Mouse (Mus musculus): ENCODE data around the gene Dhx32. TPM values are rescaled to one million over a fixed set of nuclear protein-coding genes. Genes with fewer than 3 reads are reported as not detected.

Gene Dhx32
- polyA plus RNA-seq, 1 experiment from 2014 or later: 56.9 TPM

GRCm38 (mm10) chr7:133727027-133727426, 55.5 kb downstream of the Dhx32 start:
- Histone ChIP-seq H3K27ac (ENCODE audit: low read depth, low read length) (no peak overlapping the region), H3K9ac (ENCODE audit: low read length) (no peak overlapping the region), H3K4me1 (ENCODE audit: control insufficient read depth, insufficient read depth, low read length) (0 out of 2 replicates have a peak, but pooled peaks cover 3% of the 10 kb centered on the region), H3K9me3 (replicated peaks; ENCODE audit: control insufficient read depth, low read length) (no peaks in the 10 kb centered on the region), H3K4me3 (ENCODE audit: low read depth, low read length) (no peak overlapping the region), H3K27me3 (replicated peaks; ENCODE audit: control insufficient read depth, insufficient read depth, low read length) (no peaks in the 10 kb centered on the region), H3K4me2 (ENCODE audit: low read length) (no peak overlapping the region), H3K36me3 (ENCODE audit: control insufficient read depth, insufficient read depth, low read length) (peaks cover 48% of the 10 kb centered on the region)
- DNase-seq (ENCODE audit: low spot score): no peak
- ATAC-seq: no peak
- 88% methylated on average over 6 of the region's 6 CpGs for WGBS

- peaks cover 49% of the 10 kb centered on the region for H3K36me3 ChIP-seq (ENCODE audit: control insufficient read depth, insufficient read depth, low read length)
- H3K4me2 ChIP-seq (ENCODE audit: low read length): no peak overlapping the region
- H3K27me3 ChIP-seq (replicated peaks; ENCODE audit: control insufficient read depth, insufficient read depth, low read length): no peaks in the 10 kb centered on the region
- WGBS: 86% methylated on average over 10 of the region's 10 CpGs
- DNase-seq (ENCODE audit: low spot score) (no peak), ATAC-seq (no peak)
- no peaks in the 10 kb centered on the region for H3K9me3 ChIP-seq (replicated peaks; ENCODE audit: control insufficient read depth, low read length)
- H3K4me1 ChIP-seq (ENCODE audit: control insufficient read depth, insufficient read depth, low read length): 0 out of 2 replicates have a peak, but pooled peaks cover 3% of the 10 kb centered on the region
- H3K4me3 ChIP-seq (ENCODE audit: low read depth, low read length): no peak overlapping the region
- no peak overlapping the region for H3K9ac ChIP-seq (ENCODE audit: low read length)
- H3K27ac ChIP-seq (ENCODE audit: low read depth, low read length): no peak overlapping the region
Measured at GRCm38 (mm10) chr7:133725571-133725970, 57.0 kb downstream of the Dhx32 start.

GRCm38 (mm10) chr7:133724844-133725243, 57.7 kb downstream of the Dhx32 start:
- 29% methylated on average over 10 of the region's 10 CpGs for whole genome bisulfite sequencing
- Histone ChIP-seq H3K36me3 (ENCODE audit: control insufficient read depth, insufficient read depth, low read length) (peaks cover 54% of the 10 kb centered on the region), H3K27me3 (replicated peaks; ENCODE audit: control insufficient read depth, insufficient read depth, low read length) (no peaks in the 10 kb centered on the region), H3K4me3 (ENCODE audit: low read depth, low read length) (no peak overlapping the region), H3K9ac (ENCODE audit: low read length) (no peak overlapping the region), H3K27ac (ENCODE audit: low read depth, low read length) (no peak overlapping the region), H3K4me2 (ENCODE audit: low read length) (no peak overlapping the region), H3K4me1 (ENCODE audit: control insufficient read depth, insufficient read depth, low read length) (0 out of 2 replicates have a peak, but pooled peaks cover 3% of the 10 kb centered on the region), H3K9me3 (replicated peaks; ENCODE audit: control insufficient read depth, low read length) (no peaks in the 10 kb centered on the region)
- peak; percentile 51 for DNase-seq (ENCODE audit: low spot score)
- ATAC-seq: no peak

- Histone ChIP-seq H3K4me3 (ENCODE audit: low read depth, low read length) (no peak overlapping the region), H3K9ac (ENCODE audit: low read length) (no peak overlapping the region), H3K27ac (ENCODE audit: low read depth, low read length) (no peak overlapping the region), H3K36me3 (ENCODE audit: control insufficient read depth, insufficient read depth, low read length) (peaks cover 92% of the 10 kb centered on the region), H3K4me2 (ENCODE audit: low read length) (no peak overlapping the region), H3K27me3 (replicated peaks; ENCODE audit: control insufficient read depth, insufficient read depth, low read length) (no peaks in the 10 kb centered on the region), H3K9me3 (replicated peaks; ENCODE audit: control insufficient read depth, low read length) (no peaks in the 10 kb centered on the region), H3K4me1 (ENCODE audit: control insufficient read depth, insufficient read depth, low read length) (0 out of 2 replicates have a peak, but pooled peaks cover 3% of the 10 kb centered on the region)
- WGBS: 88% methylated on average over 11 of the region's 11 CpGs
- DNase-seq (ENCODE audit: low spot score) (no peak), ATAC-seq (no peak)
Measured at GRCm38 (mm10) chr7:133720616-133721015, 61.9 kb downstream of the Dhx32 start.

- no peak overlapping the region for H3K27ac ChIP-seq (ENCODE audit: low read depth, low read length)
- WGBS: 100% methylated on average over 1 of the region's 1 CpGs
- no peaks in the 10 kb centered on the region for H3K27me3 ChIP-seq (replicated peaks; ENCODE audit: control insufficient read depth, insufficient read depth, low read length)
- H3K4me2 ChIP-seq (ENCODE audit: low read length): no peak overlapping the region
- no peaks in the 10 kb centered on the region for H3K4me1 ChIP-seq (ENCODE audit: control insufficient read depth, insufficient read depth, low read length)
- H3K9me3 ChIP-seq (replicated peaks; ENCODE audit: control insufficient read depth, low read length): no peaks in the 10 kb centered on the region
- H3K36me3 ChIP-seq (ENCODE audit: control insufficient read depth, insufficient read depth, low read length): peaks cover 99% of the 10 kb centered on the region
- no peak overlapping the region for H3K4me3 ChIP-seq (ENCODE audit: low read depth, low read length)
- DNase-seq (ENCODE audit: low spot score): no peak
- H3K9ac ChIP-seq (ENCODE audit: low read length): no peak overlapping the region
- ATAC-seq: no peak
Measured at GRCm38 (mm10) chr7:133718580-133718979, 63.9 kb downstream of the Dhx32 start.

- Histone ChIP-seq H3K9me3 (replicated peaks; ENCODE audit: control insufficient read depth, low read length) (no peaks in the 10 kb centered on the region), H3K4me1 (ENCODE audit: control insufficient read depth, insufficient read depth, low read length) (no peaks in the 10 kb centered on the region), H3K27ac (ENCODE audit: low read depth, low read length) (no peak overlapping the region), H3K4me3 (ENCODE audit: low read depth, low read length) (no peak overlapping the region), H3K36me3 (ENCODE audit: control insufficient read depth, insufficient read depth, low read length) (peaks cover 89% of the 10 kb centered on the region), H3K4me2 (ENCODE audit: low read length) (no peak overlapping the region), H3K9ac (ENCODE audit: low read length) (no peak overlapping the region), H3K27me3 (replicated peaks; ENCODE audit: control insufficient read depth, insufficient read depth, low read length) (no peaks in the 10 kb centered on the region)
- DNase-seq (ENCODE audit: low spot score): no peak
- 87% methylated on average over 4 of the region's 4 CpGs for WGBS
- ATAC-seq: no peak
Measured at GRCm38 (mm10) chr7:133715387-133715786, 67.1 kb downstream of the Dhx32 start.

GRCm38 (mm10) chr7:133707301-133707700, 75.2 kb downstream of the Dhx32 start:
- Histone ChIP-seq H3K4me1 (ENCODE audit: control insufficient read depth, insufficient read depth, low read length) (peaks cover 10% of the 10 kb centered on the region), H3K27me3 (replicated peaks; ENCODE audit: control insufficient read depth, insufficient read depth, low read length) (no peaks in the 10 kb centered on the region), H3K4me3 (ENCODE audit: low read depth, low read length) (no peak overlapping the region), H3K9me3 (replicated peaks; ENCODE audit: control insufficient read depth, low read length) (no peaks in the 10 kb centered on the region), H3K36me3 (ENCODE audit: control insufficient read depth, insufficient read depth, low read length) (peaks cover 10% of the 10 kb centered on the region; the same call in 1 of the 2 replicates), H3K27ac (ENCODE audit: low read depth, low read length) (no peak overlapping the region), H3K4me2 (ENCODE audit: low read length) (no peak overlapping the region), H3K9ac (ENCODE audit: low read length) (no peak overlapping the region)
- no peak for ATAC-seq
- WGBS: 77% methylated on average over 2 of the region's 2 CpGs
- peak; percentile 16 for DNase-seq (ENCODE audit: low spot score)

- ATAC-seq: no peak
- WGBS: 94% methylated on average over 7 of the region's 7 CpGs
- DNase-seq (ENCODE audit: low spot score): no peak
- no peaks in the 10 kb centered on the region for H3K27me3 ChIP-seq (replicated peaks; ENCODE audit: control insufficient read depth, insufficient read depth, low read length)
- no peak overlapping the region for H3K9ac ChIP-seq (ENCODE audit: low read length)
- no peak overlapping the region for H3K4me2 ChIP-seq (ENCODE audit: low read length)
- H3K4me1 ChIP-seq (ENCODE audit: control insufficient read depth, insufficient read depth, low read length): peaks cover 4% of the 10 kb centered on the region; the same call in 1 of the 2 replicates
- no peak overlapping the region for H3K4me3 ChIP-seq (ENCODE audit: low read depth, low read length)
- no peaks in the 10 kb centered on the region for H3K9me3 ChIP-seq (replicated peaks; ENCODE audit: control insufficient read depth, low read length)
- H3K27ac ChIP-seq (ENCODE audit: low read depth, low read length): no peak overlapping the region
- H3K36me3 ChIP-seq (ENCODE audit: control insufficient read depth, insufficient read depth, low read length): no peaks in the 10 kb centered on the region
Measured at GRCm38 (mm10) chr7:133703906-133704305, 78.6 kb downstream of the Dhx32 start.

GRCm38 (mm10) chr7:133702333-133702732, 80.2 kb downstream of the Dhx32 start:
- DNase-seq (ENCODE audit: low spot score) (no peak), ATAC-seq (no peak)
- no peak overlapping the region for H3K27ac ChIP-seq (ENCODE audit: low read depth, low read length)
- no peaks in the 10 kb centered on the region for H3K27me3 ChIP-seq (replicated peaks; ENCODE audit: control insufficient read depth, insufficient read depth, low read length)
- H3K4me1 ChIP-seq (ENCODE audit: control insufficient read depth, insufficient read depth, low read length): no peaks in the 10 kb centered on the region
- no peak overlapping the region for H3K4me2 ChIP-seq (ENCODE audit: low read length)
- H3K4me3 ChIP-seq (ENCODE audit: low read depth, low read length): no peak overlapping the region
- H3K36me3 ChIP-seq (ENCODE audit: control insufficient read depth, insufficient read depth, low read length): 0 out of 2 replicates have a peak, but pooled peaks cover 2% of the 10 kb centered on the region
- 93% methylated on average over 10 of the region's 10 CpGs for WGBS
- no peak overlapping the region for H3K9ac ChIP-seq (ENCODE audit: low read length)
- no peaks in the 10 kb centered on the region for H3K9me3 ChIP-seq (replicated peaks; ENCODE audit: control insufficient read depth, low read length)
